Mouse (Mus musculus) granulocyte monocyte progenitor cell, adult 5-6 weeks (primary cell): ENCODE data around the gene Jmjd8. TPM values are rescaled to one million over a fixed set of nuclear protein-coding genes. Genes with fewer than 3 reads are reported as not detected.
"Not testable (repeated sequence)": the region's sequence is repeated elsewhere in the genome, so short reads cannot be mapped to it uniquely, and the experiment has no call there.

ENCODE experiments used
- ATAC-seq: replicated peaks from 2 replicates; pipeline ENCODE4 v1.8.0; 2016; ENCODE audit warnings: mild to moderate bottlenecking, moderate TSS enrichment, inconsistent platforms; ENCODE audit not compliant: poor library complexity, severe bottlenecking
- total RNA-seq, 2 experiments: library from RNA; stranded (forward) in 1 of 2; stranded (reverse) in 1 of 2; fragments of 200-712, 200-1000 nt in 1 of 2; fragments of >200 nt in 1 of 2; fragmentation: Nextera tagmentation in 1 of 2; gene quantifications; 2 replicates each; pipeline ENCODE4 v1.2.3; 2014 to 2017

Gene Jmjd8
- total RNA-seq, 2 experiments from 2014 or later = 19.5 to 23.4 TPM

DNA sequence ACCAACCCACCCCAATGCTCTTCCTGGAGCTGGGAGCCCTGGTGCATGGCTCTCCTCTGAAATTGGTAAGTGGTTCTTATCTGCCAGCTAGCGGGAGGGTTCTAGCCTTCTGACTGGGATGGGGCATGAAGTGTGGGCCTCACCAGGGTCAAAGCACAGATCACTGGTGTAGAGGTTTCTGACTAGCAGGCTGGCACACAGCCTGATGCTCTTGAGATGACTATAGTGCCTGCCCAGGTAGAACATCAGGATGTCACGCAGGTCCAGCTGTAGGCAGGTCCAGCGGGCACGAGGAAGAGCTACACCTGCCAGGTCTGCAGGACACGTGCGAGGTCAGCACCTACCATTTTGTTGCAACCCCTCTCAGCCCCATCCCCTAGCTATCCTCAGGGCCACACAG, 31.6 kb downstream of the Jmjd8 start:
- no peak for ATAC-seq

DNA sequence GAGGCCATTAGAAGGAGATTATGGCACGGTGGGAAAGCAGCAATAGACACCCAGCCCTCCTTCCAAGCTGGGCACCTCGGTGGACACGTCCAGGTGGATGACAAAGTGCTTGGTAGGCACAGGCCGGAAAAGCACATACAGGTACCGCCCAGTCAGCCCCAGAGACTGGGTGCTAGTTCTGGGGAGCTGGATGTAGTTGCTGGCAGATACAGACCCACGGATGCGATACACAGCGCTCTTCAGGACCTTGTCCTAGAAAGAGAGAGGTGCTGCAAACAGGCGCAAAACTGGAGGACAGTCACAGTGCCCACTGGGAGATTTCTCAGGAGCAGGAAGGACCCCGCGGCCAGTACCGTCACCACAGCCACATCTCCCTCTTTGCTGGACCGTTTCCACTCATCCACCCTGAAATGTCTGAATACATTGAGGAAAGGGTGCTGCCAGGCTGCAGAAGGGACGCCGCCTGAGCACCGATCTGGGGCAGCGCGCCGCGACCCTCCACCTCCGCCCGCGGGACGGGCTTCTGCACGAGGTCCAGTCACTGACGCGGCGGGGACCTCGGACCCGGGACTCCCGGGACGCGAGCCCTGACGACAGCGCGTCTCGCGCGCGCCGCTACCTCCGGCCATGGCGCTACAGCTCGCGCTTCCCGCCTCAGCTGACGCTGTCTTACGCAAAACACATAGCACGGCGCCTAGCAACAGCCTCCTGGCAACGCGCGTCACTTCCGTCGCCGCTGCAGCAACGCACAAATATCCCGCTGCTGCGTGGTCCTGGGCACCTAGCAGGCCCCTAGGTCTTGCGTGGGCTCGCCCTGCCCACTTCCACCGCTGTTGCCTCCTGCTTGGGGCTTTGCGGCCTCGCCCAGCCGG, 32.4 kb downstream of the Jmjd8 start, which contains the start of gene Wdr90:
Gene Wdr90, minus strand, starts transcription at position 670 of the 872 bp plus-strand sequence.
- ATAC-seq = peak; percentile 97

DNA sequence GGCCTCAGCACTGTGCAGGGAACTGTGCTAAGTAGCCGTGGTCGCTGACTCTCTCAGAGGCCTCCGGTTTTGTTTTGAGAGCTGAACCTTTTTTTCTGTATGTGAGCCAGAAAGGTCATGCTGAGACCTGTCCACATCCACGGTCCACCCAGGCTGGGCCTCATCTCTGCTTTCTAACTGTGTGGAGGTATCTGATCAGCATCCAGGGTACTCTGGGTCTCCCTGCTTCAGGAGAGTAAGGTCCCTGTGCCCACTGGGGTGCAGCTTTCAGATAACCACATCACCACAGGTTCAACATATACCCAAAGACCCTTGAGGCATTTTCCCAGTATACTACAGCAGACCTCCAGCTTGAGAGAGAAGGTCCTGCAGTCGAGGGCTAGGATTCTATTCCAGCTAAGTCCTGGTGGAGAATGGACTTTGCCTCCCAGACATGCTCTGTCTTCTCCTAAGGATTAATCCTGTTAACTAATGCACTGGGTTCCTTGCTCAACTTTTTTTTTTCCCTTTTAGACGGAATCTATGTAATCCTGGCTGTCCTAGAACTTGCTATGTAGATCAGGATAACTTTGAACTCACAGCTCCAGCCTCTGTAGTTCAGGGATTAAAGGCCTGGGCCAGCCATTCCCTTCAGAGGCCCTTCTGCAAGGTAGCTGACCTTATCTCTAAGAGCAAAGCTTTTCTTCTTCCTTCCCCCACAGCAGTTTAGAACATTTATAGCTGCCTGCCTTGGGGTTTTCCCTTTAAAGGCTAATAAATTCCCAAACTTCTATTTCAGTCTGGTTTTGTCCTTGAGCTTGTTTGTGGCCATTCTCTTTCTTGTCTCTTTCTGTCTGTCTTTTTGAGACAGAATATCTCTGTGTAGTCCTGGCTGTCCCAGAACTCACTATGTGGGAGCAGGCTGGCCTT, 33.3 kb downstream of the Jmjd8 start:
- no peak for ATAC-seq

DNA sequence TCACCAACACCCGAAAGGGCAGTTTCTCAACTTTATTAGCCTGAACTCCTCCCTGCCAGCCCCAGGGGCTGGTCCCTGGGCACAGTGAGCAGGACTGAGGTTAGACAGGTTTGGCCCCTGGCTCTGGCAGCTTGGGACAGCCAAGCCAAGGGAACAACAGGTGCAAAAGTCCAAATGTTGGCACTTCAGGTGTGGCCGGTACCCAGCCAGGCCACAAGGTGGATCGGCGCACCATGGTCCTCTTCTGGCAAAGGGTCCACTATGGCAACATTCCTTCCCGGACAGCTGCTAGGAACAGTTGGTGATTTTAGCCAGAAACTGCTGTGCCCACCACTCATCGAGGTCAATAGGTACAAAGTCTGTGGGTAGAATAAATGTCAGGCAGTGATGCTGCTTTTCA, 35.0 kb downstream of the Jmjd8 start:
- no peak for ATAC-seq

DNA sequence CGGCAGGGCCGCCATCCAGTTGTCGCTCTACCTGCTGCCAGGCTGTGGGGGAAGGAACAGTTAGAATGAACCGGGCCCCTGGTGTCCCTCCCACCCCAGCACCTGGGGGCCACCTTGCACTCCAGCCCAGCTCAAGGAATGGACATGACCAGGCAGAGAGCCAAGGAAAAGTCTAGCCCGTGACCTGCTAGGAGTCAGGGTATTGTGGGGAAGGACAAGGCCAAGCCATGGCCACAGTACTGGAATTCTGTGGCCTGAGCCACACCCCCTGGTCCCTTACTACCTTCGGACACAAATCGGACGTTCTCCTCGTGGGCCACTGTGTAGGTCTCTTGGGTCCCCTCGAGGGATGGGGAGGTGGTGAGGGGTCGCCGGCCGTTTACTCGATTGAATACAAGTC, 35.6 kb downstream of the Jmjd8 start:
- no peak for ATAC-seq

DNA sequence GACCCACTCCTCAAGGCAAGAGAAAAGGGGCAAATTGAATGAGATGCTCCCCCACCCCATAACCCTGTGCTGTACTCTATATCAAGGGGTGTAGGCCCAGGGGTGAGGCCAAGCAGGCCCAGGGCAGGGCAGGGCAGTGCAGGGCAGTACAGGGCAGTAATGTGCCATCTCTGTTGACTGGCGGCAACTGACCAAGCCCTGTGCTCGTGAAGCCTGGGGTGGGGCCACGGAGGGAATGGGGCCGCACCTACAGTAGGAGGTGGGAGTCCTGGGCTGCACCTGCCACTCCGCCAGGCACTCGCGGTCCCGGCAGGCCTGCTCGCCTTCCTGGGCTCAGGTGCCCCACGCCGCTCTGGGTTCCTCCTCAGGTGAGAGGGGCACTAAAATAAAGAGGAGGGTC, 36.6 kb downstream of the Jmjd8 start:
- no peak for ATAC-seq

DNA sequence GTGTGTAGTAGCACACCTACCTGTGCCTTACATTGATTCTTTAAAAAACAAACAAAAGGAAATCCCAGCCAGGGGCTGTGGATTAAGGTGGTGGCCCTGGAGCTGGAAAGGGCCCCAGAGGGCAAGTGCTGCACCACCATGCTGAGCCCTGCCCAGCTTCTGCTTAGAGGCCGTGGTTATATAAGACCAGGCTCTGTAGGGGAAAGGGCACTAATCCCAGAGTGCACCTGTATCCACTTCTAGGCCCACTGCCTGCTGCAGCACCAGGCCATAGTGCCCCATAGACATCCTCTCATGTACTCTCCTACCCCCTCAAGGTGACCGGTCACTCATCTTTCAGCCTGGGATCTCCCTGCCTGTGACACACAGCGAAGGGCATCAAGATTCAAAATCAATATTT, 37.5 kb downstream of the Jmjd8 start:
- no peak for ATAC-seq

DNA sequence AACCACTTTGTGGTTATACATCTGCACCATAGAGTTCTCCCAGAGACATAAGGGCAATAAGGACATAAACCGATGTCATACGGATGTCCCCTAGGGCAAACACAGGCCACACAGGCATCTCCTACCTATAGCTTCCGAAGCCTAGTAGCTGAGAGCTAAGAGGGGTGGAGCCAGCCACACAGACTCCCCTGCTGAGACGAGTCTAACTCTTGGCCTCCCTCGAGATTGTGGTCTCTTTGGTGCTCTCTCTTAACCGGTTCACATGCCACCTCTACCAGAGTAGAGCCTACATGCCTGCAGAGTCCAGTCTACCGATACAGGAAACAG, 38.8 kb downstream of the Jmjd8 start:
- peak; percentile 13; the same call in 1 of the 2 replicates for ATAC-seq

DNA sequence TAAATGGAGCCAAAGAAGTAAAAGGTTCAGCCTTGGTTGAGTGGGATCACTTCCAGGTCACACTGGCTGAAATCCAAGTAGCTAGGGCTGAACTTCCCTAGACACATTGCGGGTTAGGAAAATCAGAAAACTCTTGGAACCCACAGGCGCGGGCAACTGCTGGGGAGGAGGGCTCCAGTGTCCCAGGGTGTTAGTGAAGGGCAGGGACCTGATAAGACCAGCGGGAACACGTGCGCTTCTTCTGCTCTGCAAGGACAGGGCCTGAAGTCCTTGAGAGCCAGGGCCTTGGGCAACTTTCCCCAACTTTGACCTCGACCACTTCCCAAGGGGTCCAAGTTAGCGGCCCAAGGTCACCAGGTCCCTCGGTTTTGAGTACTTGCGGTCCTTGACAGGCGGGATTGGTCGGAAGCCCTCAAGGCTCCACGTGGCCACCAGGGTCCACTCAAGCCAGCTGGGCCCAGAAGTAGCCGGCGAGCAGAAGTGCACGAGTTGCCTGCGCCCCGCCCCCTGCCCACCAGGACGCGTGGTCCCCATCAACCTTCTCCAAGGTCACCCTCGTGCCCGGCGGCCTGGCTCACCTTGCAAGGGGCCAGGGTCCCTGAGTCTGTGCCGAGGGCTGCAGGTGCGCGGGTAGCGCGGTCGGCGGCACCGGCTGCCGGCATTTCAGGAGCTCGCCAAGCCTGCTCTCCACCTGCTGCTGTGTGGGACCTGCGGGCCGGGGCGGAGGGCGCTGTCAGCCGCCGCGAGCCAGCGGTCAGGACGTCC, 39.4 kb downstream of the Jmjd8 start:
- peak; percentile 50 for ATAC-seq

DNA sequence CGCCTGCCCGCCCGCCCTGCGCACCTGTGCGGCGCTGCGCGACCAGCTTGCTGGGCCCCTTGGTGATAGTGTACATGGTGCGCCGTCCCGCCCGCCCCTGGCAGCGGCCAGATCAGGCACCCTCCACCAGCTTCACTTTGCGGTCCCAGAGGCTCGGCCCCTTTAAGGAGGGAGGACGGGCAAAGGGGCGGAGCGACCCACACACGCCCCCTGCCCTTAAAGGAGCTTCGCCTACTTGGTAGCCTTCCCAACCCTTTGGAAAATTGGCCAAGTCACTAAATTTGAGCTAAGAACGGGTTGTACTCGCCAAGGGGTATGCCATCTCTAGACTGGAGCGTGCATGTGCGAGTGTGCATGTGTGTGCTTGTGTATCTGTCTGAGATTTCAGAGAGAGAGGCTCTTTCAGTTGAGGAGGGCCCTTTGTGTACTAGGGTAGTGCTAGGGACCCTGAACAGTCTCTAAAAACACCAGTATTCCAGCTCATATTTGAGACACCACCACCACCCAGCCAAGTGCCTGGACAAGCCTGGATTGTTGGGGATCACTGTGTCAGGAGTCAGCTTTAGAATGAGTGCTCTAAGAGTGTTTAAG, 40.0 kb downstream of the Jmjd8 start, which contains the start of gene Mcrip2:
Gene Mcrip2, minus strand, starts transcription at position 164 of the 591 bp plus-strand sequence.
- peak; percentile 83 for ATAC-seq

DNA sequence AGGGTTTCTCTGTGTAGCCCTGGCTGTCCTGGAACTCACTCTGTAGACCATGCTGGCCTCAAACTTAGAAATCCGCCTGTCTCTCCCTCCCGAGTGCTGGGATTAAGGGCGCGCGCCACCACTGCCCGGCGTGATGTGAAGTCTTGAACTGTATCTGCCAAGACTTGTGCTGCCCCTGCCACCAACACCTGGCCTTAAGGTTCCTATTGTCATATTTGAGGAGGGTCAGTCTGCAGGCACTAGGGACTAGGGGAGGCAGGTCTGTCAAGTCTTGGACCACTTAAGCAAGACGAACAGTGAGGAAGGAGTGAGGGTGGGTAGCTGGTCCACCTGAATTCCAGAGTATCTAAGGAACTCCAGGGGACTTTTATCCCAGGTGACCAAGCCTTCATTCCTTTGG, 40.8 kb downstream of the Jmjd8 start:
- ATAC-seq = no peak

DNA sequence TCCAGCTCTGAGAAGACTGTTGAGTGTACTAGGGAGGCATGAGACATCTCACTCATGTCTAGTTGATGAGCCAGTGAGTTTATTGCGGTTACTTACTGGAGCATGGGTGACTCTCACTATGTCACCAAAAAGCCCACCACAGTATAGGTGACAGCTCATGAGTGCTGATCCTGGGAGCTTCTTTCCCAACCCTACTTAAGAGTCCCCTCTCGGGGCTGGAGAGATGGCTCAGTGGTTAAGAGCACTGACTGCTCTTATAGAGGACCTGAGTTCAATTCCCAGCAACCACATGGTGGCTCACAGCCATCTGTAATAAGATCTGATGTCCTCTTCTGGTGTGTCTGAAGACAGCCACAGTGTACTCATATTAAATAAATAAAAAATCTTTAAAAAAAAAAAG, 41.3 kb downstream of the Jmjd8 start:
- no peak for ATAC-seq

DNA sequence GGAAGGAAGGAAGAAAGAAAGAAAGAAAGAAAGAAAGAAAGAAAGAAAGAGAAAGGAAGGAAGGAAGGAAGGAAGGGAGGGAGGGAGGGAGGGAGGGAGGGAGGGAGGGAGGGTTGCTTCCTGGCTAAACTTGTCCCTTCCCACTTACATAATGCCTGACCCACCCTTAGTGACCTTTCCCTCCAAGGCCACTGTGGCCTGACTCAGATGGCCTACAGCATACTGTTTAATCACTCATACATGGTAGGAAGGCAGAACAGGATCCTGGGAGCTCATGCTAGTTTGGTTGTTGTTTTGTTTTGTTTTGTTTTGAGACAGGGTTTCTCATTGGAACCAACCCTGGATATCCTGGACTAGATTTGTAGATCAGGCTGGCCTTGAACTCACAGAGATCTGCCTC, 42.9 kb downstream of the Jmjd8 start:
- ATAC-seq = not testable (repeated sequence)

DNA sequence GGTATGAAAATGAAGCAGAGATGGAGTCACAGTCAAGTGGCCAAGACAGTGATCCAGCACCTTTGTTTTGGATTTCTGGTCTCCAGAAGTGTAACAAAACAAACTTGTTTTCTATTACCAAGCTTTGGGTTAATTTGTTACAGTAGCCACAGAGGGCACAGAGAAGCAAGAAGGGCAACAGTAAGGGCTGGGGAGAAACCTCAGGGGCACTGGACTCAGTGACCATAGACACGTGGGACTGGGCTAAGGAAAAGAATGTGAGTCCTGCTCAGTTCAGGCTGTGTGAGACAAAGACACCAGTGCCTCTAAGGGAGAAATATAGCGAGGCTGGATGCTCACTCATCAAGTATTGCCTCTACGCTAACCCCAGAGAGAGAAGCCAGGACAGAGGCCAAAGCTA, 44.0 kb downstream of the Jmjd8 start:
- ATAC-seq = no peak

DNA sequence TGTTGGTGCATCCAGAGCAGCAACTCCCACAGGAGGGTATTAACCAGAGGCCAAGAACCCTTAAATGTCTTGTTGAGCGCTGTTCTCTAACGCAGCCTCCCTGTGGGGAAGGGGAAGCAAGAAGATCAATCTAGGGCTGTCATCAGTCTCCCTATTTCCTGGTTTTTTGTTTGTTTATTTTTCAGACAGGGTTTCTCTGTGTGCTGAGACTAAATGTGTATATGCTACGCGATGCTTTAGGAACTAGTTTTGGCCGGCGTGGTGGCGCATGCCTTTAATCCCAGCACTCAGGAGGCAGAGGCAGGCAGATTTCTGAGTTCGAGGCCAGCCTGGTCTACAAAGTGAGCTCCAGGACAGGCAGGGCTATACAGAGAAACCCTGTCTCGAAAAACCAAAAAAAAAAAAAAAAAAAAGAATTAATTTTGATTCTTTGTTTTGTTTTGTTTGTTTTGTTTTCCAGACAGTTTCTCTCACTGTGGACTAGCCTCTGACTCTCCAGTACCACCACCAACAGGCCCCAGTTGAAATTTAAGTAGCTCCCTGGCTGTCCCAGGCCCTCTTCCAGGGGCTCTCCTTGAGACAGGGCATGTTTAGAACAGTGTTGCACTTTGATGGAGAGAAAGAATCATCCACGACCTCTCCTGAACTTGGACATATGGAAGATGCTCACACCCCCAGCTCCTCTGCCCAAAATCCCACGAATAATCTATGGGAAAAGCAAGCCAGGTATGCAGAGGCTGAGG, 44.9 kb downstream of the Jmjd8 start:
- ATAC-seq = no peak

DNA sequence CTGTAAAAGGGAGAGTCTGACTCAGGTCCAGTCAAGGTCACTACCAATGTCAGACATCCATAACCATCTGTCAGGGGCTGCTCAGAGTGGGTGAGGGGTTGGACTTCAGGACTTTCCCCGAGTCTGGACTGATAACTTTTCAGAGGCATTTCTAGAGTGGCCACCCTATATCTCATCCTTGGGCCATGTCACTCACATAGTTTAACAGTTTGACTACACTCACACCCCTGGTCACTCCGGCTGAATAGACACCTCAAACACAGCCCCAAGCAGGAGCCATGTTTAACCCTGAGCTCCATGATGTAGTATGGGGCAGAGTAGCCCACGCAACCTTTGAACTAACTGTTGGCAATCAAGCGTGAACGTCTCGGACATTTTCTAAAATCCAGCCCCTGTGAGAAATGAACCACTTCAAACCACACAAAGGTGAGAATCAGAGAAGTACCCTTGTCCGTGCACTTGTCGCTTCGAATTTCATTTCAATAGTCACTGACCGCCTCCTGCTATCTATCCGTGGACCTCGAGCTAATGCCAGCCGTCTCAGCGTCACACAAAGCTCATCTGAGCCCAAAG, 45.6 kb downstream of the Jmjd8 start:
- ATAC-seq = no peak

DNA sequence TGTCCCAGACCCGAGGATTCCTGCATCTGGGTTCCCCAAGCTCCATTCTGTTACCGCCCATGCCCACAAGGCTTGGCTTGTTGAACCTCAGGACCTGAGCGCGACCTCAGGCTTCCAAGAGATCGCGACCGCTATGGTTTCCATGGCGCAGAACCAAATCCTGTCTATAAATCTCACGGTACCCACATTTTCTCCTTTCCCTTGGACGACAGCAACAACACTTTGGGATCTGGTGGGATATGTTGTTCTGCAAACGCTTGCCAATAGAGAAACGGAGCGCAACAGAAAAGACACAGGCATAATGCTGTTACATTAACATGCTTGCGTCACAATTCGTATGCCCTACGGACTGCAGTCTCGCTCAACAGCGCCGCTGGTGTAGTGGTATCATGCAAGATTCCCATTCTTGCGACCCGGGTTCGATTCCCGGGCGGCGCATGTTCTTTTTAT, 46.1 kb downstream of the Jmjd8 start, which contains the start of gene Mettl26:
Gene Mettl26, plus strand, starts transcription at position 354 of the 450 bp plus-strand sequence.
- ATAC-seq = peak; percentile 68

DNA sequence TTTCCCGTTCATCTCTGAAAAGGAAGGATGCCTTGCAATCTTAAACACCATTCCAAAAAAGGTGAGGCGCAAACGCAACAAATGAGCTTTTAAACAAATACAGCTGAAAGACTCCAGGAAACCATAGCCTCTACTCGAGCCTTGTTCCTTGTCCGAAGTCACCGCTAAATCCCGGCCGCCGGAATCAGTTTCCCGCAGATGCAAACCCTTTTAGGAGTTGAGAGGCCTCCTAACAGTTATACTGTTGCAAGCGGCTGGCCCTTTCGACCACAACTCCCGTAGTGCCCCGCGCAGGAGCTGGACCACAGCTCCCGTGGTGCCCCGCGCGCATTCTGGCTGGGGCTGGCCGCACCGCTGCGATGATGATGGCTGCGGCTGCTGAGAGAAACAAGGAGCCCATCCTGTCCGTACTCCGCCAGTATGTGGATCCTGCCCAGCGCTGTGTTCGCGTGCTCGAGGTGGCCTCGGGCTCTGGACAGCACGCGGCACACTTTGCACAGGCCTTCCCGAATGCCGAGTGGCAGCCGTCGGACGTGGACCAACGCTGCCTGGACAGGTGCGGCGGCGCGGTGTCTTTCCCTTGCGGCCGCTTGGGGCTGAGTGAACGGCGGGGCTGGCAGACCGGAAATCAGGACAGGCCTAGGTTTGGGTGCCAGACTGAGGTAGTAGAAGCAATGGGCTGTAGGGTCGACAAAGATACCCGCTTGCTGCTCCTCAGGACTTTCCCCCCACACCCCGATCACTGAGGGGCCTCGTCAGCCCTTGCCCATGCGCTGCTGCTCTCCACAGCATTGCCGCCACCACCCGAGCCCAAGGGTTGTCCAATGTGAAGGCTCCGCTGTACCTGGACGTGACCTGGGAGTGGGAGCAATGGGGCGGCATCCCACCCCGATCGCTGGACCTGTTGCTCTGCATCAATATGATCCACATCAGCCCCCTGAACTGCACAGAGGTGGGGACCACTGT, 46.8 kb downstream of the Jmjd8 start:
- ATAC-seq = peak; percentile 74
